Comparison of ENCODE assay signal across 8 mouse cellular contexts in the genomic region with DNA sequence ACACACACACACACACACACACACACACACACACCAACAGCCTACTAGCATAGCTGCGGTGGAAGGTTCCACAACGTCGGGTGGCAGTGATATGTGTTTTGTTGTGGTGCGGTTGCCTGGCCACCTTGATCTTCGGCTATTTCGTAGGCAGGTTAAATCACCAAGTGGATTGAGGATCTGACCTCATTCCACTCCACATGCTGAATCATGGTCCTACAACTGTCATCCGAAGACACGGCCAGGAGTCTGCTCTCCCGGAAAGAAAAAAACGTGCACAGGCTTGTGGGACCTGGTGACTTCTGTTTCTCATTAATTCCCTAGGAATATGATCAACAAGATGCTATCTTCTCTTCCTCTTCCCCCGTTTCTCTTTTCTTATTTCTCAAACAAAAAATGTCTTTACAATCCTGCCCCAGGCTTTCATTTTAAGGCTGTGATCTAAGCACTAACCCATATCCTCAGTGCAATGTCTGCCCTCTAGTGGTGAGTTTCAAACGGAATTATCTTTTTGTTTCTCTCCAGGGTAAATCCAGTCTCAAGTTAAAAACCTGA. TPM values are rescaled to one million over a fixed set of nuclear protein-coding genes. Genes with fewer than 3 reads are reported as not detected.
A peak's percentile ranks its signal among the peaks of the same experiment; 100 is the strongest.
DNase-seq lines count a peak whose midpoint lies in the region; ATAC-seq and TF ChIP-seq lines count a peak whose summit lies in the region.

No protein-coding gene starts in this region.

- peak overlapping the region; percentile 42 for H3K4me2 ChIP-seq in liver, embryonic 12.5 days

- ATAC-seq in common myeloid progenitor, adult 5-6 weeks (replicated peaks; ENCODE audit: low read depth, poor library complexity, severe bottlenecking), result peak; percentile 99
- ATAC-seq in granulocyte monocyte progenitor cell, adult 5-6 weeks (replicated peaks; ENCODE audit: poor library complexity, severe bottlenecking), result peak; percentile 97
- no peak for ATAC-seq in liver, embryonic 12.5 days

- no peak for TF ChIP-seq POLR2A in kidney, adult 2 months (IDR thresholded peaks at IDR 0.05; ENCODE audit: low read depth, low read length)

- no peaks in the 10 kb centered on the region for H3K4me1 ChIP-seq in kidney, adult 2 months (ENCODE audit: control insufficient read depth, insufficient read depth, low read length)
- H3K4me1 ChIP-seq in liver, embryonic 12.5 days, result no peaks in the 10 kb centered on the region

- WGBS in kidney, adult 2 months, result 16% methylated on average over 12 of the region's 12 CpGs
- 45% methylated on average over 12 of the region's 12 CpGs for WGBS in liver, embryonic 12.5 days (ENCODE audit: insufficient replicate concordance)

- DNase-seq in CD4-positive, CD25-positive, alpha-beta regulatory T cell, adult 2 months (ENCODE audit: low read depth, low spot score), result peak; percentile 89
- peak; percentile 87 for DNase-seq in NIH3T3 (ENCODE audit: low read depth)
- peak; percentile 82 for DNase-seq in kidney, adult 2 months
- DNase-seq in natural killer cell, adult 2 months (ENCODE audit: low spot score in 2 of 2), result peak; percentile 83 to 84
- DNase-seq in ovary, adult 18-20 months (ENCODE audit: low spot score), result no peak

- H3K36me3 ChIP-seq in kidney, adult 2 months (ENCODE audit: control insufficient read depth, insufficient read depth, low read length), result no peaks in the 10 kb centered on the region
- H3K36me3 ChIP-seq in liver, embryonic 12.5 days, result no peaks in the 10 kb centered on the region

- no peak overlapping the region for H3K27ac ChIP-seq in kidney, adult 2 months (ENCODE audit: insufficient read depth, low read depth, low read length)
- H3K27ac ChIP-seq in liver, embryonic 12.5 days, result no peak overlapping the region

- no peaks in the 10 kb centered on the region for H3K27me3 ChIP-seq in kidney, adult 2 months (replicated peaks; ENCODE audit: control insufficient read depth, insufficient read depth, low read length)
- H3K27me3 ChIP-seq in liver, embryonic 12.5 days (replicated peaks), result no peaks in the 10 kb centered on the region

- 0 out of 2 replicates have a peak, but pooled peaks have one; percentile 0 for TF ChIP-seq CTCF in kidney, adult 2 months (conservative IDR thresholded peaks at IDR 0.05; ENCODE audit: insufficient read depth, insufficient read length, low read depth, low read length)

- H3K9ac ChIP-seq in liver, embryonic 12.5 days, result no peak overlapping the region

- H3K4me3 ChIP-seq in kidney, adult 2 months (ENCODE audit: insufficient read depth, low read depth, low read length), result peak overlapping the region; percentile 24
- 0 out of 2 replicates have a peak overlapping the region, but pooled peaks have one; percentile 21 for H3K4me3 ChIP-seq in liver, embryonic 12.5 days

- H3K9me3 ChIP-seq in liver, embryonic 12.5 days (replicated peaks), result no peaks in the 10 kb centered on the region

RNA-seq across cellular contexts. Expression of a gene that starts 43.6 kb away (rescaled TPM):
- total RNA-seq in common myeloid progenitor, adult 5-6 weeks (2017), result not detected in 2 replicates
- 0.38 TPM in 1 of 2 replicates, not detected in the other for total RNA-seq in granulocyte monocyte progenitor cell, adult 5-6 weeks (2014; fragmentation: Nextera tagmentation)
- total RNA-seq in granulocyte monocyte progenitor cell, adult 5-6 weeks (2017), result 0.09 TPM in 1 of 2 replicates, not detected in the other
- polyA plus RNA-seq in kidney, adult 2 months (2012; rRNA removed), result 1.8 and 2.7 TPM in 2 replicates
- polyA plus RNA-seq in liver, embryonic 12.5 days (2016; fragmentation: Nextera tagmentation; extraction: Ambion mirVana), result 0.16 and 0.17 TPM in 2 replicates
